Mouse (Mus musculus): ENCODE measurements around the gene Acly. TPM values are rescaled to one million over a fixed set of nuclear protein-coding genes. Genes with fewer than 3 reads are reported as not detected.
A peak's percentile ranks its signal among the peaks of the same experiment; 100 is the strongest.

Gene Acly
- polyA plus RNA-seq (2015; fragmentation: Nextera tagmentation; extraction: Ambion mirVana) = 153 and 180 TPM in 2 replicates

GRCm38 (mm10) chr11:100527458-100528374, at the start of gene Acly:
Acly (minus strand) TSS chr11:100528000.
- Histone ChIP-seq H3K4me3 (replicated peaks) (peak within 1 kb of the TSS; percentile 83), H3K36me3 (peaks cover 12% of the 10 kb centered on the region), H3K4me1 (peaks cover 10% of the 10 kb centered on the region), H3K27me3 (replicated peaks) (no peaks in the 10 kb centered on the region), H3K9ac (peak within 1 kb of the TSS; percentile 69), H3K9me3 (no peaks in the 10 kb centered on the region), H3K4me2 (peak within 1 kb of the TSS; percentile 90), H3K27ac (peak within 1 kb of the TSS; percentile 94)
- WGBS = under 1% methylated on average over 54 of the region's 54 CpGs
- ATAC-seq (ENCODE audit: insufficient read depth, low FRiP score, low read depth) = peak; percentile 99

- peaks cover 4% of the 10 kb centered on the region; the same call in 1 of the 2 replicates for H3K27me3 ChIP-seq (replicated peaks)
- H3K4me2 ChIP-seq = peak overlapping the region; percentile 70
- no peak overlapping the region for H3K4me3 ChIP-seq (replicated peaks)
- no peak overlapping the region for H3K27ac ChIP-seq
- H3K36me3 ChIP-seq = peaks cover 18% of the 10 kb centered on the region
- no peaks in the 10 kb centered on the region for H3K9me3 ChIP-seq
- WGBS = 69% methylated on average over 21 of the region's 21 CpGs
- H3K9ac ChIP-seq = no peak overlapping the region
- peaks cover 14% of the 10 kb centered on the region for H3K4me1 ChIP-seq
- no peak for ATAC-seq (ENCODE audit: insufficient read depth, low FRiP score, low read depth)
These were observed 48.5 kb upstream of the Acly start for GRCm38 (mm10) chr11:100576256-100576655.

DNA sequence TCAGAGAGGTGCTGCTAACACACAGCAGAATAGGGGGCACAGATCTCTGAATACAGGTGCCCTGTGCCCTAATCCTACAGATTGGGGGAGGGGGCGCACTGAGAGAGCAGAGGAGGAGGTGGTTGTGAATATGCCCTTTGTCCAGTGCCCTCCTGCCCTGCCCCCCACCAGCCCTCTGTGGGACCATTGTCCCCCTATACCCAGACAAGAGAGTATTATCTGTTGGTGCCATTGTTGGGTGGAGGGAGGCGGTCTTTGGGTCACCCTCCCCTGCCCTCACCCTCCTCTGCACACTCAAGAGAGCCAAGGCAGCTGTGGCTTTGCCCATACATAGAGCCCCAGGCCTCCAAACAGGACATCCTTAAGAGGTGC, 47.7 kb upstream of the Acly start:
- peak overlapping the region; percentile 70 for H3K4me2 ChIP-seq
- H3K27me3 ChIP-seq (replicated peaks) = peaks cover 8% of the 10 kb centered on the region; the same call in 1 of the 2 replicates
- ATAC-seq (ENCODE audit: insufficient read depth, low FRiP score, low read depth) = no peak
- H3K4me1 ChIP-seq = peaks cover 22% of the 10 kb centered on the region
- H3K9ac ChIP-seq = peak overlapping the region; percentile 17
- peak overlapping the region; percentile 74 for H3K27ac ChIP-seq
- 0 out of 2 replicates have a peak, but pooled peaks cover 11% of the 10 kb centered on the region for H3K36me3 ChIP-seq
- no peaks in the 10 kb centered on the region for H3K9me3 ChIP-seq
- 15% methylated on average over 2 of the region's 2 CpGs for WGBS
- H3K4me3 ChIP-seq (replicated peaks) = peak overlapping the region; percentile 75

- H3K4me2 ChIP-seq = peak within 1 kb of the TSS; percentile 70
- peaks cover 8% of the 10 kb centered on the region; the same call in 1 of the 2 replicates for H3K27me3 ChIP-seq (replicated peaks)
- H3K9me3 ChIP-seq = no peaks in the 10 kb centered on the region
- peaks cover 22% of the 10 kb centered on the region for H3K4me1 ChIP-seq
- WGBS = 1% methylated on average over 47 of the region's 47 CpGs
- 0 out of 2 replicates have a peak, but pooled peaks cover 7% of the 10 kb centered on the region for H3K36me3 ChIP-seq
- peak within 1 kb of the TSS; percentile 17 for H3K9ac ChIP-seq
- peak; percentile 77 for ATAC-seq (ENCODE audit: insufficient read depth, low FRiP score, low read depth)
- H3K27ac ChIP-seq = peak within 1 kb of the TSS; percentile 74
- peak within 1 kb of the TSS; percentile 75 for H3K4me3 ChIP-seq (replicated peaks)
These were observed 47.1 kb upstream of the Acly start, which contains the start of gene Cnp for GRCm38 (mm10) chr11:100574708-100575483. Cnp (plus strand) TSS chr11:100574904.

GRCm38 (mm10) chr11:100574188-100574587, 46.4 kb upstream of the Acly start:
- WGBS = 71% methylated on average over 3 of the region's 3 CpGs
- no peaks in the 10 kb centered on the region for H3K9me3 ChIP-seq
- ATAC-seq (ENCODE audit: insufficient read depth, low FRiP score, low read depth) = no peak
- peaks cover 22% of the 10 kb centered on the region for H3K4me1 ChIP-seq
- 0 out of 2 replicates have a peak, but pooled peaks cover under 1% of the 10 kb centered on the region for H3K36me3 ChIP-seq
- peak overlapping the region; percentile 74 for H3K27ac ChIP-seq
- peaks cover 8% of the 10 kb centered on the region; the same call in 1 of the 2 replicates for H3K27me3 ChIP-seq (replicated peaks)
- H3K4me3 ChIP-seq (replicated peaks) = peak overlapping the region; percentile 75
- H3K9ac ChIP-seq = no peak overlapping the region
- H3K4me2 ChIP-seq = peak overlapping the region; percentile 70; the same call in 1 of the 2 replicates

- Histone ChIP-seq H3K9ac (no peak overlapping the region), H3K27ac (no peak overlapping the region), H3K9me3 (no peaks in the 10 kb centered on the region), H3K27me3 (replicated peaks) (peaks cover 8% of the 10 kb centered on the region; the same call in 1 of the 2 replicates), H3K36me3 (no peaks in the 10 kb centered on the region), H3K4me3 (replicated peaks) (0 out of 2 replicates have a peak overlapping the region, but pooled peaks have one; percentile 6), H3K4me2 (peak overlapping the region; percentile 46), H3K4me1 (peaks cover 25% of the 10 kb centered on the region)
- WGBS = 11% methylated on average over 16 of the region's 16 CpGs
- no peak for ATAC-seq (ENCODE audit: insufficient read depth, low FRiP score, low read depth)
These were observed 43.4 kb upstream of the Acly start for GRCm38 (mm10) chr11:100571202-100571567.

DNA sequence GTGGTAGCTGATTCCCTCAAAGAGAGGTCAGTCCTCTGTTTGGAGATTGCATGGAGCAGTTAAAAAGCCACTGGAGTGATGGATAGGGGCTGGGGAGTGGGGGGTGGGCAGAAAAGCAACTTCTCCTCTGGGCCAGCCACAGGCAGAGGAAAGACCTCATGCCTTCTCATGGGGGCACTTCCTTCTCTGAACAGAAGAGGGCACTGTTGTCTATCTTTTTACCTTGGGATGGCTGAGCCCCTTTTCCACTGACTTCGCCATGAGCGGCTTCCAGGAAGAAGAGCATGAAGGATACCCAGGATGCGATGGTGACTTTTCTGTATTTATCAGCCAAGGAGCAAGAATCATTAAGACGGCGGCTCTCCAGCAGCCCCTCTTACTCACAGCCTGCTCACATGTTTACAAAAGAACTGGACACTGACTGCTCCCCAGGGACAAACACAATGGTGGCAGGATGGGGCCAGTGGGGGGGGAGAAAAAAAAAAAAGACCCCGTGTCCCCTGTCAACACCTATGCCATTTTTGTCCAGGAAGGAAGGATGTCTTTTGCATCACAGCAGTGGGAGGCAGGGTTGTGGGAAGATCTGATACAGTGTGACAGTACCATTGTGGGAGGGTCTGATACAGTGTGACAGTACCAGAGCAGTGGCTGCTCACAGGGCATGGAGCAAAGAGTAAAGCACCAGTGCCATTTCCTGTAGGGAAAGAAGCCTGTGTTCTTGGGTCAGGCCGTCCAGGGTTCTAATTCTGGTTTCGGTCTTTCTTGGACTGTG, 42.8 kb upstream of the Acly start:
- H3K36me3 ChIP-seq = no peaks in the 10 kb centered on the region
- no peak overlapping the region for H3K9ac ChIP-seq

DNA sequence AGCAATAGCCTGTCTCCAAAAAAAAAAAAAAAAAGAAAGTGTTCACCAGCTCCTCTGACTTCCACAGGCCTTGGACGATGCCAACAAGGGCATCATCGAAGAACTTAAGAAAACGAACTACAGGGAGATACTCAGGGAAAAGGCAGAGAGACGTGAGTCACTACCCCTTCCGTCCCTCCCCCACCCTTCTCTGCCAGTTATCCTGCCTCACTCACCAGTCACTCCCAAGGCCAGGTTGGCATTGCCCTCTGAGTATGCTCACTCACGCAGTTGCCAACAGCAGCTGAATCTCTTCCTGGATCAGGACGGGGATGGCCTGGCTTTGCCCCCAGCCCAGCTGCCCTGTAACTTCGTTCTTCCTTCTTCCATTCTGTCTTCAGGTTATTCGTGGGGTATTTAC, 42.0 kb upstream of the Acly start:
- 57% methylated on average over 9 of the region's 9 CpGs for WGBS
- peaks cover 8% of the 10 kb centered on the region; the same call in 1 of the 2 replicates for H3K27me3 ChIP-seq (replicated peaks)
- no peak for ATAC-seq (ENCODE audit: insufficient read depth, low FRiP score, low read depth)

More for the DNA sequence above, 42.8 kb upstream of the Acly start:
- peaks cover 8% of the 10 kb centered on the region; the same call in 1 of the 2 replicates for H3K27me3 ChIP-seq (replicated peaks)
- ATAC-seq (ENCODE audit: insufficient read depth, low FRiP score, low read depth) = 0 out of 2 replicates have a peak, but pooled peaks have one; percentile 13
- no peak overlapping the region for H3K27ac ChIP-seq
- H3K4me3 ChIP-seq (replicated peaks) = 0 out of 2 replicates have a peak overlapping the region, but pooled peaks have one; percentile 6
- WGBS = 8% methylated on average over 8 of the region's 8 CpGs
- no peaks in the 10 kb centered on the region for H3K9me3 ChIP-seq
- H3K4me1 ChIP-seq = peaks cover 20% of the 10 kb centered on the region
- H3K4me2 ChIP-seq = peak overlapping the region; percentile 46

DNA sequence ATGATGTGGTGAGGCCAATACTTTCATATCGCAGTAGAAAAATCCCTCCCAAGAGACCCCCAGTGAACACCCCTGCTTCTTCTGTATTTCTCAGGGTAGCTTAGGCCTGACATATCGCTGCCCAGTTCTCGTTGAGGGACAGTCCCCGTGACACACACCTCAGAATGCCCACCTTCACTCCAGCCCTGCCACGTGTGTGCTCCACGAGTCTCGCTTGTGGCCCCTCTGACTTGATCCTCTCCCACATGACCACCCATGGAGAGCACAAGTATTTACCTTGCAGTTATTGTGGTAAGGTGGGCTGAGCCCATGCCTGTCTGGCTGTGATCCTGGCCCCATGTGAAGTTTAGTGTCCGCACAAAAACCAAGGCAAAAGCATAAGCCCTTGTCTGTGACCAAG, 40.9 kb upstream of the Acly start:
- peaks cover 8% of the 10 kb centered on the region; the same call in 1 of the 2 replicates for H3K27me3 ChIP-seq (replicated peaks)
- no peak overlapping the region for H3K9ac ChIP-seq
- H3K9me3 ChIP-seq = no peaks in the 10 kb centered on the region
- H3K4me2 ChIP-seq = no peak overlapping the region
- no peaks in the 10 kb centered on the region for H3K36me3 ChIP-seq
- no peak overlapping the region for H3K27ac ChIP-seq
- whole genome bisulfite sequencing = 88% methylated on average over 8 of the region's 8 CpGs
- peaks cover 13% of the 10 kb centered on the region for H3K4me1 ChIP-seq
- no peak overlapping the region for H3K4me3 ChIP-seq (replicated peaks)
- ATAC-seq (ENCODE audit: insufficient read depth, low FRiP score, low read depth) = no peak

More for the DNA sequence above, 42.0 kb upstream of the Acly start:
- H3K27ac ChIP-seq = no peak overlapping the region
- H3K4me1 ChIP-seq = peaks cover 15% of the 10 kb centered on the region
- H3K4me2 ChIP-seq = no peak overlapping the region
- no peaks in the 10 kb centered on the region for H3K36me3 ChIP-seq
- no peak overlapping the region for H3K9ac ChIP-seq
- no peaks in the 10 kb centered on the region for H3K9me3 ChIP-seq
- no peak overlapping the region for H3K4me3 ChIP-seq (replicated peaks)

- no peak for ATAC-seq (ENCODE audit: insufficient read depth, low FRiP score, low read depth)
- H3K27ac ChIP-seq = no peak overlapping the region
These were observed 40.0 kb upstream of the Acly start for GRCm38 (mm10) chr11:100567815-100568245.

DNA sequence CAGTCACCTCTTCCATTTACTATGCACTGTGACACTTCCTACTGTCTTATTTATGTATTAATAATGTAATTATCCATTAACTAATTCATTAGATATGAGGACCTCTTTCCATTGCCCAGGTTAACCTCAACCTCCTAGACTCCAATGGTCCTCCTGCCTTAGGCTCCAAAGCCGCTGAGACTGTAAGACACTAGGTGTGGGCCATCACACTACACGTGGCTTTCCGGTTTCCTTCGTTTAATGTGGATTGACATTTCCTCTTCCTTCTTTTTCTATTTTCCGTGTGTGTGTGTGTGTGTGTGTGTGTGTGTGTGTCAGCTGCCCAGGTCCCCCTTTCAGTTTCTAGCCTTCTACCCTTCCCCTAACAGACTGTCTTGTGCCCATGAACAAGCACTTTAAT, 39.4 kb upstream of the Acly start:
- ATAC-seq (ENCODE audit: insufficient read depth, low FRiP score, low read depth) = no peak
- Histone ChIP-seq H3K9me3 (no peaks in the 10 kb centered on the region), H3K4me3 (replicated peaks) (no peak overlapping the region), H3K27ac (no peak overlapping the region), H3K9ac (no peak overlapping the region), H3K36me3 (no peaks in the 10 kb centered on the region), H3K27me3 (replicated peaks) (peaks cover 8% of the 10 kb centered on the region; the same call in 1 of the 2 replicates), H3K4me2 (no peak overlapping the region), H3K4me1 (peaks cover 13% of the 10 kb centered on the region)
- whole genome bisulfite sequencing = 62% methylated on average over 5 of the region's 5 CpGs

More at GRCm38 (mm10) chr11:100567815-100568245, 40.0 kb upstream of the Acly start:
- no peak overlapping the region for H3K4me2 ChIP-seq
- H3K9ac ChIP-seq = no peak overlapping the region
- 37% methylated on average over 9 of the region's 9 CpGs for WGBS
- H3K4me3 ChIP-seq (replicated peaks) = no peak overlapping the region
- no peaks in the 10 kb centered on the region for H3K36me3 ChIP-seq
- H3K27me3 ChIP-seq (replicated peaks) = peaks cover 8% of the 10 kb centered on the region; the same call in 1 of the 2 replicates
- no peaks in the 10 kb centered on the region for H3K9me3 ChIP-seq
- peaks cover 13% of the 10 kb centered on the region for H3K4me1 ChIP-seq
